Mouse (Mus musculus): ENCODE data around the gene D130043K22Rik. TPM values are rescaled to one million over a fixed set of nuclear protein-coding genes. Genes with fewer than 3 reads are reported as not detected.

Gene D130043K22Rik
- polyA plus RNA-seq, 1 experiment from 2014 or later = 0.64 TPM

DNA sequence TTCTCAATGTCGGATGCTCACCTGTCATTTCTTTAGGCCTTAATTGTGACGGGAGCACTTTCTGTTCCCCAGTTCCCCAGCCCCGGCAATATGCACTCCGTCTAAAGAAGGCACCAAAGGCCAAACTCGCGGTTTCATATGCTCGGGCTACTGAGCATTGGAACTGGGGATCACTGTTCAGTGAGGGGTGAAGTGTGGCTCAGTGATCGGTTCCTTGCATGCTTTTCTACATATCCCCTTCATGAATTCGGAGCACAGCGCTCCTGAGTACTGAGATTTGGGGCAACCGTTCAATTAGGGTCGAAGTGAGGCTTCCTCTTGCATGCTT lies 92.9 kb downstream of the D130043K22Rik start:
- no peak for ATAC-seq (ENCODE audit: insufficient number of reproducible peaks, insufficient read depth, low FRiP score, low read depth)
- H3K27ac ChIP-seq (ENCODE audit: low read length) = peak overlapping the region; percentile 91; the same call in 1 of the 2 replicates
- H3K27me3 ChIP-seq (ENCODE audit: control insufficient read depth, insufficient read depth, low read length) = no peaks in the 10 kb centered on the region

DNA sequence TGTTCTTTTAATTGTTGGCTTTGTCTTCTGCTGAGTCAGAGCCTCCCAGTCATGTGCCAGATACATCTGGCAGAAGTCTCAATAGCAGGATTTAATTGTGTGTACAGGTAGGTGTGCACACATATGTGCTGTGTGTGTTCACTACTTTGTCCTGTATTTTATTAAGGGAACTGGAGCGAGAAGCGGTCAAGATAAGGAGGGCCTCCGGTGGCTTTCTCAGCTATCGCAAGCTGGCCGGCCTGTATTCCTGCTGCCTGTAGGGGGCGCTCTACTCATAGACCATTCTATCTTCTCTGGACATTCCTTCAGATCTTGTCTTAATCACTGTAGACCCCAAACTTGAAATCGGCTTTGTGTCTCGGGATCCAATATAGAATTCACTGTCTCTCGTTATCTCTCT lies 93.7 kb downstream of the D130043K22Rik start:
- H3K4me2 ChIP-seq (replicated peaks; ENCODE audit: low read depth, low read length) = peak overlapping the region; percentile 73
- ATAC-seq (ENCODE audit: insufficient number of reproducible peaks, insufficient read depth, low FRiP score, low read depth) = no peak
- H3K4me3 ChIP-seq (ENCODE audit: low read depth, low read length) = no peak overlapping the region
- no peak overlapping the region for H3K27ac ChIP-seq (ENCODE audit: low read length)
- no peaks in the 10 kb centered on the region for H3K27me3 ChIP-seq (ENCODE audit: control insufficient read depth, insufficient read depth, low read length)
- 33% methylated on average over 9 of the region's 9 CpGs for WGBS
- no peaks in the 10 kb centered on the region for H3K4me1 ChIP-seq (ENCODE audit: control insufficient read depth, insufficient read depth, low read length)
- H3K9ac ChIP-seq (replicated peaks; ENCODE audit: low read depth, low read length) = no peak overlapping the region
- no peaks in the 10 kb centered on the region for H3K9me3 ChIP-seq (ENCODE audit: control insufficient read depth, low read depth, low read length)
- H3K36me3 ChIP-seq (ENCODE audit: control insufficient read depth, insufficient read depth, low read length) = no peaks in the 10 kb centered on the region

More for the DNA sequence above, 92.9 kb downstream of the D130043K22Rik start:
- no peaks in the 10 kb centered on the region for H3K9me3 ChIP-seq (ENCODE audit: control insufficient read depth, low read depth, low read length)
- H3K4me1 ChIP-seq (ENCODE audit: control insufficient read depth, insufficient read depth, low read length) = no peaks in the 10 kb centered on the region
- H3K4me2 ChIP-seq (replicated peaks; ENCODE audit: low read depth, low read length) = peak overlapping the region; percentile 73
- H3K9ac ChIP-seq (replicated peaks; ENCODE audit: low read depth, low read length) = peak overlapping the region; percentile 87
- H3K4me3 ChIP-seq (ENCODE audit: low read depth, low read length) = peak overlapping the region; percentile 86
- H3K36me3 ChIP-seq (ENCODE audit: control insufficient read depth, insufficient read depth, low read length) = no peaks in the 10 kb centered on the region
- 22% methylated on average over 12 of the region's 12 CpGs for WGBS

DNA sequence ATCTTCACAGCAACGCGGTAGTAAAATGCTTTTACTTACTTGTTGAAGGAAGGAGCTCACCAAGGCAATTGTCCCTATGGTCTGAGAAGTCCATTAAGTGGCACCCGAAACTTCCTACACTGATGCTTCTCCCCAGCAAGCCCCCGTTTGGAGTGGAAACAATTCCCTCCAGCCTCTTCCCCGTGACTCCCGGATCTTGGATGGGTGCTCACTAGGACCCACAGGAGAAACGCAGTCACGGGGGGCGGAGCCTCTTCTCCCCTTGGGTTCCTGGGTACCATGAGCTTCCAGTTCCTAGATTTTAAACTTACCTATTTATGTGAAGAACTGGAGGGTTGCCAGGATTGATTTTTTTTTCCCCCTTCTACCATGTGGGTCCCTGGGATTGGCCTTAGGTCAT lies 94.5 kb downstream of the D130043K22Rik start:
- Histone ChIP-seq H3K9me3 (ENCODE audit: control insufficient read depth, low read depth, low read length) (no peaks in the 10 kb centered on the region), H3K27me3 (ENCODE audit: control insufficient read depth, insufficient read depth, low read length) (no peaks in the 10 kb centered on the region), H3K4me3 (ENCODE audit: low read depth, low read length) (no peak overlapping the region), H3K9ac (replicated peaks; ENCODE audit: low read depth, low read length) (no peak overlapping the region), H3K4me1 (ENCODE audit: control insufficient read depth, insufficient read depth, low read length) (no peaks in the 10 kb centered on the region), H3K36me3 (ENCODE audit: control insufficient read depth, insufficient read depth, low read length) (no peaks in the 10 kb centered on the region), H3K27ac (ENCODE audit: low read length) (no peak overlapping the region), H3K4me2 (replicated peaks; ENCODE audit: low read depth, low read length) (no peak overlapping the region)
- 86% methylated on average over 9 of the region's 9 CpGs for WGBS
- ATAC-seq (ENCODE audit: insufficient number of reproducible peaks, insufficient read depth, low FRiP score, low read depth) = no peak

DNA sequence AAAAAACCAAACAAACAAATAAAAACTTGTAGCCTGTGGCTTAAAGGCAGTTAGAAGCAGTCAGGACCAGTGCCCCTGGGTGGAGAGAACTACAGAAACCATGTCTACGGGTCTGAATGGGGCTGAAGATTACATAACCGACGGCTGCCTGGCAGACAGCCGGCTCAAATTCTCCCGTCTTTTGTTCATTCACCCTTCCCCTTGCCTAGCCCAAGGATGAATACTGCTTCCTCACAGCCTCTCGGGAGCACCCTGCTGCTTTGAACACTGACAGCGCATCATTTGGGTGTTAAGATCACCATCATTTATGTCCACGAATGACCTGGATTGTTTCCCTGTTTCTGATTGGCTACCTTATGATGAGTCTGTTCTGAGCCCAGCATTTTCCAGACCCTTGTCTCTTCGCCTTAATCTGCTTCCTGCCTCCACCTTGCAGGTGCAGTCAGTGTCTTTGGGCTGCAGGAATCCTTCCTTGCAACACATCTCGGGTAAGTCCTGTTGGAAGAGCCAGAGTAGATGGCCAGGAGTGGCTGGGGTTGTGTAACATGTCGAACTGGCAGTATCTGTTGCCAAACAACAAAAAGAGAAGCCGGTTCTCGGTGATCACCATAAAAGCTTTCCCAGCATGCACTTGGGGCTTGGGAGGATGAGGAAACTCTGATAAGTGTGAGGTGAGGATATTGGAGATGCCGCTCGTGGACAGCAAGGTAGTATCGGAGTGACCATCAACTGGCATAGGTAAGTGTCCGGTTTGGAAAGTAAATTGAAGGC lies 97.8 kb downstream of the D130043K22Rik start, which contains the start of gene Gpld1:
TSS of gene Gpld1 (plus strand) at position 641 of the 771 bp plus-strand sequence.
- no peak for ATAC-seq (ENCODE audit: insufficient number of reproducible peaks, insufficient read depth, low FRiP score, low read depth)
- H3K27me3 ChIP-seq (ENCODE audit: control insufficient read depth, insufficient read depth, low read length) = no peaks in the 10 kb centered on the region
- H3K36me3 ChIP-seq (ENCODE audit: control insufficient read depth, insufficient read depth, low read length) = no peaks in the 10 kb centered on the region
- H3K9ac ChIP-seq (replicated peaks; ENCODE audit: low read depth, low read length) = no peak within 1 kb of the TSS
- H3K9me3 ChIP-seq (ENCODE audit: control insufficient read depth, low read depth, low read length) = no peaks in the 10 kb centered on the region
- H3K4me3 ChIP-seq (ENCODE audit: low read depth, low read length) = no peak within 1 kb of the TSS
- 0 out of 2 replicates have a peak, but pooled peaks cover 2% of the 10 kb centered on the region for H3K4me1 ChIP-seq (ENCODE audit: control insufficient read depth, insufficient read depth, low read length)
- H3K4me2 ChIP-seq (replicated peaks; ENCODE audit: low read depth, low read length) = no peak within 1 kb of the TSS
- 66% methylated on average over 17 of the region's 17 CpGs for WGBS
- no peak within 1 kb of the TSS for H3K27ac ChIP-seq (ENCODE audit: low read length)

DNA sequence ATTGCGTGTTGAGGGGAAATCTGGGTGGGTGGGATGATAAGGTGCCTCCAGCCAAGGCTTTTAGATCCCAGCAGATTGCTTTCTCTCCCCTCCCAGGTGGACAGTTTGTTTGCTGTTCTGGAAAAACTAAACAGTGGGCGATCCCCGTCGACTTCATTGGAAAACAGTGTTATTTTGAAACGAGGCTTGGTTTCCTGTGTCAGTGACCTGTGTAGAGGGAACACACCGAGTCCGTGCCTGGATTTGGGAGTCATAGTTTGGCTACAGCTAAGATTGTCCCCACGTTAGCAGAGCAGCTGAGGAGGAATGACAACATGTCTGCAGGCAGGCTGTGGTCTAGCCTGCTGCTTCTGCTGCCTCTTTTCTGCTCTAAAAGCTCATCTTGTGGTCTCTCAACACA lies 98.4 kb downstream of the D130043K22Rik start:
- H3K4me1 ChIP-seq (ENCODE audit: control insufficient read depth, insufficient read depth, low read length) = 0 out of 2 replicates have a peak, but pooled peaks cover 2% of the 10 kb centered on the region
- 67% methylated on average over 8 of the region's 8 CpGs for WGBS
- no peak overlapping the region for H3K27ac ChIP-seq (ENCODE audit: low read length)
- no peak overlapping the region for H3K4me3 ChIP-seq (ENCODE audit: low read depth, low read length)
- no peaks in the 10 kb centered on the region for H3K27me3 ChIP-seq (ENCODE audit: control insufficient read depth, insufficient read depth, low read length)
- H3K36me3 ChIP-seq (ENCODE audit: control insufficient read depth, insufficient read depth, low read length) = no peaks in the 10 kb centered on the region
- H3K9me3 ChIP-seq (ENCODE audit: control insufficient read depth, low read depth, low read length) = no peaks in the 10 kb centered on the region
- no peak overlapping the region for H3K4me2 ChIP-seq (replicated peaks; ENCODE audit: low read depth, low read length)
- no peak overlapping the region for H3K9ac ChIP-seq (replicated peaks; ENCODE audit: low read depth, low read length)
- ATAC-seq (ENCODE audit: insufficient number of reproducible peaks, insufficient read depth, low FRiP score, low read depth) = no peak

DNA sequence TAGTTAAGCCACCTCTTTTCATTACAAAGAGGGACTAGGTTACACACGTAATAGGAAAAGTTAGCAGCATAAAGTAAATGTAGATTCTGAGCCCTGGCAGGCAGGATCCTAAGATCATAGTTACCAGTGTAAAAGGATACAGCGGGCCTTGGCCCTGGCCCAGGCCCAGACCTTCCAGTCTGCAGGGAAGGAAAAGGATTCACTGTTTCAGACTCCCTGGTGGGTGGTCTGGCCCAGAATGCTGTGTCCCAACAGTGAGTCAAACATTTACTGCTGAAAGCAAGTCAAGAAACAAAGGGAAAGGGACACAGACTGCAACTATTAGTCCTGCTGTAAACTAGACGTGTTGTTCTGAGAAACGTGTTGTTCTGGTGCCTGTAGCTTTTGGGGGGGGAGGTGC lies 100.6 kb downstream of the D130043K22Rik start:
- peak; percentile 37; the same call in 1 of the 2 replicates for ATAC-seq (ENCODE audit: insufficient number of reproducible peaks, insufficient read depth, low FRiP score, low read depth)
- H3K9ac ChIP-seq (replicated peaks; ENCODE audit: low read depth, low read length) = no peak overlapping the region
- 25% methylated on average over 4 of the region's 4 CpGs for WGBS
- no peak overlapping the region for H3K4me3 ChIP-seq (ENCODE audit: low read depth, low read length)
- H3K36me3 ChIP-seq (ENCODE audit: control insufficient read depth, insufficient read depth, low read length) = no peaks in the 10 kb centered on the region
- H3K27me3 ChIP-seq (ENCODE audit: control insufficient read depth, insufficient read depth, low read length) = no peaks in the 10 kb centered on the region
- H3K4me2 ChIP-seq (replicated peaks; ENCODE audit: low read depth, low read length) = no peak overlapping the region
- H3K27ac ChIP-seq (ENCODE audit: low read length) = no peak overlapping the region
- 0 out of 2 replicates have a peak, but pooled peaks cover 2% of the 10 kb centered on the region for H3K4me1 ChIP-seq (ENCODE audit: control insufficient read depth, insufficient read depth, low read length)
- no peaks in the 10 kb centered on the region for H3K9me3 ChIP-seq (ENCODE audit: control insufficient read depth, low read depth, low read length)

DNA sequence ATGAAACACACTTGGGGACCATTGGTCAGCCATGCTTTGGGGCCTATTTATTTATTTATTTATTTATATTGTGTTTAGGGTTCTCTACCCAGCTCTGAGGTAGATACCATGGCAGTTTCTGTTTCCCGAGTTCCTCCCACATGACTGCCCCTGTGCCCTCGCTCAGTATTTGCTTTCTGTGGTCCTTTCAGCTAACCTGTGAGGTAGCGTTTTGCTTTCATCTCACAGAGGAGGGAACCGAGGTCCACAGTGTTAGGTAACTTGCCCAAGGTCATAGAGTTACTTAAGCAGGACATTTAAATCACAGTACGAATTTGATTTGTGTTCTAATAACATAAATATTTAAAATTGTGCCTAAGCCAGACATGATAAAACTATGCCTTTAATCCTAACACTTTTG lies 102.2 kb downstream of the D130043K22Rik start:
- Histone ChIP-seq H3K9me3 (ENCODE audit: control insufficient read depth, low read depth, low read length) (no peaks in the 10 kb centered on the region), H3K36me3 (ENCODE audit: control insufficient read depth, insufficient read depth, low read length) (no peaks in the 10 kb centered on the region), H3K4me3 (ENCODE audit: low read depth, low read length) (no peak overlapping the region), H3K27me3 (ENCODE audit: control insufficient read depth, insufficient read depth, low read length) (no peaks in the 10 kb centered on the region), H3K4me2 (replicated peaks; ENCODE audit: low read depth, low read length) (no peak overlapping the region), H3K27ac (ENCODE audit: low read length) (no peak overlapping the region), H3K4me1 (ENCODE audit: control insufficient read depth, insufficient read depth, low read length) (0 out of 2 replicates have a peak, but pooled peaks cover 5% of the 10 kb centered on the region), H3K9ac (replicated peaks; ENCODE audit: low read depth, low read length) (no peak overlapping the region)
- 56% methylated on average over 5 of the region's 5 CpGs for WGBS
- 0 out of 2 replicates have a peak, but pooled peaks have one; percentile 10 for ATAC-seq (ENCODE audit: insufficient number of reproducible peaks, insufficient read depth, low FRiP score, low read depth)

DNA sequence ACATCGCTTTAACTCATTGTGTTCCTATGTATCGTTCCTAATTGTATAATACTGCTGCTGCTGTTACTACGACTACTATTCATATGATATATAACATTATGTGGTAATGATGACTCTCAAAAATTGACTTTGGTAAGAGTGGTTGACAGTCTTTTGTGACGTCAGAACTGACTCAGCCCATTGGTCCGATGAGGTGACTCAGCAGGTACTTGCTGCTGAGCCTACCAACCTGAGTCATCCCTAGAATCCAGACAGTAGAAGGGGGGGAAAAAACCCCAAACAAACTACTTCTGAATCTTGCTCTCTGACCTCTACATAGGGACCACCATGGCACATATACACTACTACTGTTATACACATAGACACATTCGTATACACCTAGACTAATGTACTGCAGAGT lies 103.9 kb downstream of the D130043K22Rik start:
- WGBS = 87% methylated on average over 6 of the region's 6 CpGs
- no peak for ATAC-seq (ENCODE audit: insufficient number of reproducible peaks, insufficient read depth, low FRiP score, low read depth)
- Histone ChIP-seq H3K27me3 (ENCODE audit: control insufficient read depth, insufficient read depth, low read length) (no peaks in the 10 kb centered on the region), H3K9ac (replicated peaks; ENCODE audit: low read depth, low read length) (no peak overlapping the region), H3K36me3 (ENCODE audit: control insufficient read depth, insufficient read depth, low read length) (no peaks in the 10 kb centered on the region), H3K4me1 (ENCODE audit: control insufficient read depth, insufficient read depth, low read length) (0 out of 2 replicates have a peak, but pooled peaks cover 5% of the 10 kb centered on the region), H3K9me3 (ENCODE audit: control insufficient read depth, low read depth, low read length) (no peaks in the 10 kb centered on the region), H3K4me2 (replicated peaks; ENCODE audit: low read depth, low read length) (no peak overlapping the region), H3K27ac (ENCODE audit: low read length) (no peak overlapping the region), H3K4me3 (ENCODE audit: low read depth, low read length) (no peak overlapping the region)

All from stomach, embryonic 14.5 days (tissue).